Mouse (Mus musculus): Measurements from ENCODE around the gene Bean1.

- TF ChIP-seq CTCF (IDR thresholded peaks at IDR 0.05; ENCODE audit: low read depth) (no peak), EP300 (IDR thresholded peaks at IDR 0.05; ENCODE audit: low read depth) (no peak)
Measured at GRCm38 (mm10) chr8:104191496-104191895, 21.3 kb downstream of the Bean1 start.

Data from liver, embryonic 14.5 days (tissue).